In the genomic region with DNA sequence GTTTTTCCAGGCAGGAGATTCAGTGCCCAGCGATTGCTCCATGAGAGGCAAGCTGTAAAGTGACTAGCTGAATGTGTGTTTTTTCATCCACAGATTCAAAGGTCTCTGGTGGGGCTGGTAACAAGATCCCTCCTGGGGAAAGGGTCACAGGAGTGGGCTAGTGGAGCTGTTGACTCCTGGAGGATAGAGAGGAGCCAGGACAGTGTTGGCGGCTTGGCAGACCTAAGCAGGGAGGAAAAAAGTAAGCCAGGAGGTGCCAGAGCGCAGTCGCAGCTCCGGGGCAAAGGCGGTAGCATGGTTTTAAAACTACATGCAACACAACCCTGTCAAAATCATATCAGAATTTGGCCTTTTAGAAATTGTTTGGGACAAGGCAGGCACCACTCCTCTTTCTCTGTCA, we compare ENCODE assay signal across 8 mouse cellular contexts. TPM values are rescaled to one million over a fixed set of nuclear protein-coding genes. Genes with fewer than 3 reads are reported as not detected.
DNase-seq lines count a peak whose midpoint lies in the region; ATAC-seq and TF ChIP-seq lines count a peak whose summit lies in the region.

No protein-coding gene starts in this region.

- 70% methylated on average over 6 of the region's 6 CpGs for WGBS in heart, embryonic 11.5 days (ENCODE audit: insufficient replicate concordance)
- 78% methylated on average over 6 of the region's 6 CpGs for WGBS in kidney, adult 2 months
- WGBS in midbrain, embryonic 14.5 days, result 84% methylated on average over 6 of the region's 6 CpGs

- H3K4me3 ChIP-seq in heart, embryonic 11.5 days (ENCODE audit: low read depth, low read length), result no peak overlapping the region
- H3K4me3 ChIP-seq in kidney, adult 2 months (ENCODE audit: insufficient read depth, low read depth, low read length), result no peak overlapping the region
- peak overlapping the region; percentile 21 for H3K4me3 ChIP-seq in midbrain, embryonic 14.5 days (replicated peaks; ENCODE audit: low read depth, low read length)

- H3K4me1 ChIP-seq in heart, embryonic 11.5 days (ENCODE audit: control insufficient read depth, insufficient read depth, low read length), result peaks cover 47% of the 10 kb centered on the region
- peaks cover 11% of the 10 kb centered on the region; the same call in 1 of the 2 replicates for H3K4me1 ChIP-seq in kidney, adult 2 months (ENCODE audit: control insufficient read depth, insufficient read depth, low read length)
- H3K4me1 ChIP-seq in midbrain, embryonic 14.5 days (ENCODE audit: control insufficient read depth, insufficient read depth, low read length), result no peaks in the 10 kb centered on the region

- H3K27me3 ChIP-seq in heart, embryonic 11.5 days (ENCODE audit: control insufficient read depth, insufficient read depth, low read length), result no peaks in the 10 kb centered on the region
- no peaks in the 10 kb centered on the region for H3K27me3 ChIP-seq in kidney, adult 2 months (replicated peaks; ENCODE audit: control insufficient read depth, insufficient read depth, low read length)
- H3K27me3 ChIP-seq in midbrain, embryonic 14.5 days (ENCODE audit: control insufficient read depth, insufficient read depth, low read length), result no peaks in the 10 kb centered on the region

- peak overlapping the region; percentile 86 for H3K27ac ChIP-seq in heart, embryonic 11.5 days (ENCODE audit: low read depth, low read length)
- H3K27ac ChIP-seq in kidney, adult 2 months (ENCODE audit: insufficient read depth, low read depth, low read length), result no peak overlapping the region
- no peak overlapping the region for H3K27ac ChIP-seq in midbrain, embryonic 14.5 days (replicated peaks; ENCODE audit: low read depth, low read length)

- no peak for TF ChIP-seq CTCF in kidney, adult 2 months (conservative IDR thresholded peaks at IDR 0.05; ENCODE audit: insufficient read depth, insufficient read length, low read depth, low read length)

- no peaks in the 10 kb centered on the region for H3K9me3 ChIP-seq in heart, embryonic 11.5 days (replicated peaks; ENCODE audit: control insufficient read depth, low read length)
- H3K9me3 ChIP-seq in midbrain, embryonic 14.5 days (ENCODE audit: control insufficient read depth, low read length), result no peaks in the 10 kb centered on the region

- peak overlapping the region; percentile 29; the same call in 1 of the 2 replicates for H3K9ac ChIP-seq in heart, embryonic 11.5 days (ENCODE audit: low read depth, low read length)
- H3K9ac ChIP-seq in midbrain, embryonic 14.5 days (replicated peaks; ENCODE audit: low read length), result no peak overlapping the region

- peak overlapping the region; percentile 14 for H3K4me2 ChIP-seq in heart, embryonic 11.5 days
- peak overlapping the region; percentile 34 for H3K4me2 ChIP-seq in midbrain, embryonic 14.5 days (ENCODE audit: low read length)

- intact Hi-C loops in left cerebral cortex, postnatal 14 days (cut with DNase I), result no loop called here

- no peaks in the 10 kb centered on the region for H3K36me3 ChIP-seq in heart, embryonic 11.5 days (ENCODE audit: control insufficient read depth, insufficient read depth, low read length)
- no peaks in the 10 kb centered on the region for H3K36me3 ChIP-seq in kidney, adult 2 months (ENCODE audit: control insufficient read depth, insufficient read depth, low read length)
- no peaks in the 10 kb centered on the region for H3K36me3 ChIP-seq in midbrain, embryonic 14.5 days (ENCODE audit: control insufficient read depth, insufficient read depth, low read length)

- peak; percentile 90 for DNase-seq in heart, adult 11 months
- no peak for DNase-seq in heart, adult 8-10 months (ENCODE audit: low spot score)
- DNase-seq in kidney, adult 2 months, result peak; percentile 39
- no peak for DNase-seq in midbrain, embryonic 14.5 days
- DNase-seq in left cerebral cortex, postnatal 14 days (ENCODE audit: low spot score in 2 of 2), result no peak
- no peak for DNase-seq in urinary bladder, postnatal 36 days (ENCODE audit: low spot score in 2 of 2)
- DNase-seq in embryo, embryonic 10.5 days (ENCODE audit: low spot score), result no peak

- TF ChIP-seq POLR2A in kidney, adult 2 months (IDR thresholded peaks at IDR 0.05; ENCODE audit: low read depth, low read length), result no peak

- ATAC-seq in heart, embryonic 11.5 days (replicated peaks; ENCODE audit: insufficient number of reproducible peaks, low FRiP score, low TSS enrichment), result no peak
- no peak for ATAC-seq in midbrain, embryonic 14.5 days (ENCODE audit: low FRiP score, low TSS enrichment)

RNA-seq across cellular contexts. Expression of gene Slc38a4, which starts 52.6 kb away (rescaled TPM):
- 1 to 10 TPM; 3.0 to 5.3 (median 3.7) TPM for total RNA-seq in heart, adult 8-10 months (2022)
- polyA plus RNA-seq in heart, embryonic 11.5 days (2014; fragmentation: Nextera tagmentation; extraction: Ambion mirVana), result 177 and 185 TPM in 2 replicates
- polyA plus RNA-seq in kidney, adult 2 months (2012; rRNA removed), result 2.6 and 2.7 TPM in 2 replicates
- polyA plus RNA-seq in midbrain, embryonic 14.5 days (2014; fragmentation: Nextera tagmentation; extraction: Ambion mirVana), result 1.5 and 3.9 TPM in 2 replicates
- 1 to 10 TPM; 1.3 to 1.5 TPM for total RNA-seq in left cerebral cortex, postnatal 14 days (2021)

Comparison
In these comparisons a context has a peak if more than half of its experiments do, and no peak if none do; other contexts are left out.
1. DNase-seq: peak in heart, adult 11 months (single experiment) and kidney, adult 2 months (single experiment); none in heart, adult 8-10 months (single experiment), midbrain, embryonic 14.5 days (single experiment), left cerebral cortex, postnatal 14 days (0 of 2), urinary bladder, postnatal 36 days (0 of 2) and embryo, embryonic 10.5 days (single experiment).
2. RNA of gene Slc38a4, which starts 52.6 kb away (polyA plus RNA-seq): 177 to 185 TPM in heart, embryonic 11.5 days; 1.5 to 3.9 TPM in midbrain, embryonic 14.5 days and 2.6 to 2.7 TPM in kidney, adult 2 months; every median in the first group is over 10 times any median in the second.